Mouse (Mus musculus): ENCODE data around the gene Ddx21.

- no peak for TF ChIP-seq GATA1 (IDR thresholded peaks at IDR 0.05; ENCODE audit: borderline replicate concordance, low read length)
- TF ChIP-seq FLI1 (IDR thresholded peaks at IDR 0.05; ENCODE audit: low read length), result no peak
These were observed 19.8 kb downstream of the Ddx21 start for GRCm38 (mm10) chr10:62582263-62582662.
